Mouse (Mus musculus): ENCODE results near the gene Zbtb16.

- TF ChIP-seq GATA1 (IDR thresholded peaks at IDR 0.05; ENCODE audit: low read length), result no peak
- TF ChIP-seq TAL1 (IDR thresholded peaks at IDR 0.05; ENCODE audit: low read length), result no peak
Observed at GRCm38 (mm10) chr9:48761732-48762637, 74.0 kb downstream of the Zbtb16 start.
